Mouse (Mus musculus): ENCODE results near the gene Bcr.

DNA sequence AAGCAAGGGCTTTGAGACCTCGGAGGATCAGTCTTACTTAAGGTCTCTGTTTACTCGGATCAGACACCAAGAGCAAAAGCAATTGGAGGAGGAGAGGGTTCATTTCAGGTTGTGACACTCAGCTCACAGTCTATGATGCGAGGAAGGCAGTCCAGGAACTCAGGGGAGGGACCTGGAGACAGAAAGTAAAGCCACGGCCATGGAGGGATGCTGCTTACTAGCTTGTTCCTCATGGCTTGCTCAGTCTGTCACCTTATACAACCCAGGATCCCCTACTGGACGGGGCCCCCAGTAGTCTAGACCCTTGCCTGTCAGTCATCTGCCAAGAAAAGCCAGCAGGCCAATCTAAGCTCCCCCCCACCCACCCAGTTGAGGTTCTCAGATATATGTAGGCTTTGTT is 118.5 kb downstream of the Bcr start:
- no peak for TF ChIP-seq CTCF (IDR thresholded peaks at IDR 0.05)
- TF ChIP-seq EP300 (IDR thresholded peaks at IDR 0.05; ENCODE audit: insufficient read depth, low read depth, low read length), result no peak
